Mouse (Mus musculus) frontal cortex, postnatal 36 days (tissue): ENCODE results near the gene Rufy3.

Experiments used
- DNase-seq, 2 experiments: peaks; one replicate each; pipeline ENCODE4 v3.0.0; 2022; ENCODE audit warnings: low spot score in 2 of 2

Gene Rufy3

GRCm38 (mm10) chr5:88629125-88629524 lies 64.3 kb downstream of the Rufy3 start:
- DNase-seq: no peak

DNA sequence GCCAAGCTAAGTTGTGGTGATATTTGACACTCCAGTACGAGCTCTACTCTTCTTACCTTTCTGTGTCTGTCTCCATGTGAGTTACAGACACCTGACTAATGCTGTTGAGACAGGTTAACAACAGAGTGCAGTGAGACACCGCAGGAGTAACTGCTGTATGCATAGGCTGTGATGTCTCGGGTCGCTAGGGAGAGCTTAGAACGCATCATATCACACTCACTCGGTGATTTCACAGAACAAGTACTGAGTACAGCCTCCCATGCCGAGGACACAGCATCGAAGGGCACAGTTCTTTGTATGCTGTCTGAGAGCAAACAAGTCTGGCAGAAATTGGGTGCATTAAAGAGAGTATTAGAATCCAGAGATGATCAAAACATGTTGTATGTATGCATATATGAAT lies 65.1 kb downstream of the Rufy3 start:
- DNase-seq: no peak

DNA sequence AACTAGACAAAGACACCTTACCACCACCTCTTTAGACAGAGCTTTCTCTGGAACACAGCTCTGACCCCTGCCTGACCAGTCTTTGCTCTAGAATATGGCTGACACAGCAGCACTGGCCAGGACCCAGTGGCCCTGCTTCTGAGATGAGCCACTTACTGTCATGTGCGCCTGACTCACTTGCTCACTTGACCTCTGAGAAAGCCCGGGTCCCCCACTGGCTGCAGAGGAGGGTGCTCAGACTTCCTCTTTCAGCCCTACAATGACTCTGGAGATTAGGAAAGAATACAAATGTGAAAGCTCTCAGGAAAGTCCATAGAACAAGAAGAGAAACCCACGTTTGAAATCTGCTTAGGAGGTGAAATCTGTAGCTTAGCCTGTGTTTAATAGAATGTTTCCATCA lies 66.0 kb downstream of the Rufy3 start:
- DNase-seq: no peak

- no peak for DNase-seq
Measured at GRCm38 (mm10) chr5:88631545-88631944, 66.7 kb downstream of the Rufy3 start.

DNA sequence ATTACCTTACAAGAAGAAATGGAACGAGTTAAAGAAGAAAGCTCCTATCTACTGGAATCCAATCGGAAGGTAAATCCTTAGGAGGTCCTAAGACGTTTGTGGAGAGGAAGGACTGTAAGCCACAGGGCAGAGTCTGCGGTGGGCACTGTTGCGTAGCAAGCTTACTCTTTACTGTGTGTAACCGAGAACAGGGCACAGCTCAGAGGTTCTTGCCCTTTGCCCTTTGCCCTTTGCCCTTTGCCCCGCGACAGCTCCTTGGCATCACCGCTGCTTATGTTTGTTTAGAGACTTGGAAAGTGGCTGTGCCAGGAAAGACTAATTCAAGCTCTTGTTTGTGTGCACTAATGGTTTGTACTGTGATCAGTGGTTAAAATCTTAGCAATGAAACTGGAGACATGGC lies 67.6 kb downstream of the Rufy3 start:
- DNase-seq: no peak

DNA sequence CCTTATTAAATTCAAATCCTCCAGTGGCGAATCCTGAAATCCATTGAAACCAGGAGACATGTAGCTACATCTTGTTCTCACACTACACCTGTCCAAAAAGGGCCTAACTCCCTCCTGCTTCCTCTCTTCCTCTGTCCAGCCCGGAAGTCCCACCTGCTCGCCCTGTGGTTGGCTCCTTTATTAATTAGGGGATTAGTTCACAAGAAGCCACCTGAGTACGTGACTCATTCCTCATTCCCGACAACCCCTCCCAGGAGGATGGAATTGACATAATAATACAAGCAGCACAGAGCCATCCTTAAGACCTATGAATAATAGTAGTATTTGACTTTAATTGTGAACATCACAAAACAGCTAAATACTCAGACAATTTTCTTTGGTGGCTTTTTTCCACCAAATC lies 69.2 kb downstream of the Rufy3 start:
- DNase-seq: no peak

DNA sequence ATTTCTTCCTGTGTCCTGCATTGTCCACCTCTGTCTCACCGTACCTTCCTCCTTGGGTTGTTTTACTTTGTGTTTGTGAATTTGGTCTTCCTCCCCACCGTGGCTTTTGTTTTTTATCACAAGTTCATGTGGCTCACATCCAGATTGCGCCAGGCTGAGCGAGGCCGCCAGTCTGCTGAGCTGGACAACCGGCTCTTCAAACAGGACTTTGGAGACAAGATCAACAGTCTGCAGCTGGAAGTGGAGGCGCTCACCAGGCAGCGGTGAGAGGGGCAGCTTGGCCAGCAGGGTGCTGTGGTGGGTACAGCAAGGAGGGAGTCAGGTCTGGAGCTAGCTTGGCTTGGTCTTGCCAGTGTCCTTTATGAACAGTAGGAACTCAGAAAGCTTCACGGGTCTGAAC lies 77.9 kb downstream of the Rufy3 start:
- no peak for DNase-seq

- no peak for DNase-seq
Measured at GRCm38 (mm10) chr5:88643491-88643890, 78.7 kb downstream of the Rufy3 start.

DNA sequence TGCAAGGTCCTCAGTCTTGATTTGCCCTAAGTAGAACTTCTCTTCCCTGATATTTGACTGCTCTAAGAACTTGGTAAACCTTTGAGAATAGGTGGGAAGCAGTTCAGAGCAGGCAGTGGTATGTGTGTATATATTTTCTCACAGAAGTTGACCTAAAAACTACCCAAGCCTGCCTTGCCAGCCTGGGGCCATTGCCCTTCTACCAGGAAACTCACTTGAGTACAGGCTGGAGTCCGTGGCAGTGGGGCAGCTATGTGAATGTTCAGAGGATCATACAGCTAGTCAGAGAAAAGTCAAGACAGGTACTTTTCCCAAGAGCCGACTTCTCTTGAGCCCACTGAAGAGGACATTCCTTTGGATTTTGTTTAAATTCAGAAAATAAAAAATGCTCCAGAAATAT lies 80.1 kb downstream of the Rufy3 start:
- no peak for DNase-seq

- no peak for DNase-seq
Measured at GRCm38 (mm10) chr5:88645405-88645804, 80.6 kb downstream of the Rufy3 start.

DNA sequence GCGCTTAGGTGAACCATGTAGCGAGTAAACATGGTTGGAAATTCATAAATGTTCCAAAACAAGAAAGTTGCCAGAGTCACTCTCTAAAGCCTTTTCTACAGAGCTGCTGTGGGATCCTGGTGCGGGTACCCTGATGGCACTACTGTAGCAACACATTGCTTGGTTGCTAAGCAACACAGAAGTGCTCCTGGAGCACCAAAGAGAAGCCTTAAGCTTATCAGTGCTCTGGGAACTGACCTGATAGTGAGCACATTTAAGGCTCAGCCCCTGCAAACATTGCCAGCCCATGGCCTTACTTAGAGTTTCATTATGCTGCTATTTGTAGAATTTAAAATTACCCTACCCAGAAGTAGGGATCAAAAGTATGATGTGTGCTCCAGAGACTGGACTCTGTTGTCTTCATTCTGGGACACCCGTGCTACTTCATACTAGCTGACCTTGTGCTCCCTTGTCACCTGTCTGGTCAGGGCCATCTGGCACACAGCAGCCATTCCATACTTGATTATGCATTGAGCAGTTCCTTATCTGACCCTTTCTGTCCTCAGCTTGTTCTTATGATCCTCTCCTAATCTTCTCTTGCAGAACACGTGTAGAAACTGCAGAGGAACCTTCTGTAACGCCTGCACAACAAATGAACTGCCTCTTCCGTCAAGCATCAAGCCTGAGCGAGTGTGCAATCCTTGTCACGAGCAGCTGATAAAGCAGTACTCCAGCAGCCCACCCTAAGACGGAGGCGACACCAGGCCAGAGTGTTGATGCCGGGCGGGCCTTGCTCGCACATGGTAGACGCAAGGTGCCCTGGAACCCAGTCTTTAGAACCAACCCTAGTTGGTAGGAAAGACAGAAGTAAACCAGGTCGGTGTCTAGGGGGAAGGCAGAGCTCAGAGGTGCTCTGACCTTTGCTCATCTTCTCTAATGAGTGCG lies 84.7 kb downstream of the Rufy3 start:
- DNase-seq: no peak

- no peak for DNase-seq
Measured at GRCm38 (mm10) chr5:88652589-88652988, 87.7 kb downstream of the Rufy3 start.

DNA sequence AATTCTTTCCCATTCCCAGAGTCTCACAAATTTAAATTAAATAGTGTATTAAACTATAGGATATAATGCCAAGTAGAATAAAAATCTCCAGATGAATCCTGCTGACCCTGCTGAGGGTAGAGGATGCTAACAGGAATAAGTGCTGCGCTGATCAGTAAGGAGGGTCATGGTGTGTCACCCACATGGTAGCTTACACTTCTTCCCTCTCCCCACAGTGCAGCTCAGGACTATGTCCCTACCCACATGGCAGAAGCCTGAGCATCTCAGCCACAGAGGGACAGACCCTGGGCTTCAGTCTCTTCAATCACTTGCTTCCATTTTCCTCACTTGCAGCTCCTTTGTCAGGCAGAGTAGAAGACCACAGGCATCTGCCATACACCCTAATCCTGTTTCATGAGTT lies 93.0 kb downstream of the Rufy3 start:
- DNase-seq: no peak

DNA sequence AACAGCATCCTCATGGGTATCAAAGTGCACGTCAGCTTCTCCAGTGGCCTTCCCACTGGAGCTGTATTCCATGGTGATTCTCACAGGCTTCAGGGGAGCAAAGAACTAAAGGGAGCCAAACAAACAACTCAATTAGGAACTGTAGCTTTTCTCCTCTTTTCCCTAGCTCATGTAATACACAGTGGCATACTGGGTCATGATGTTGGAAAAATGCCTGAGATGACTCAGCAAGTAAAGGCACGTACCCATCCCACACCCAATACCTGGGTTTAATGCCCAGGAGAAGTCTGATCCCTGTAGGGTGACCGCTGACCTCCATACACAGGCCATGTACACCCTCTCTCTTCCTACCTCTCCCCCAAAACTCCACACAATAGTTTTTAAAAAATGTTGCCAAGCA lies 98.3 kb downstream of the Rufy3 start:
- no peak for DNase-seq

GRCm38 (mm10) chr5:88663875-88664274 lies 99.0 kb downstream of the Rufy3 start:
- no peak for DNase-seq

GRCm38 (mm10) chr5:88674703-88675442 lies 110.0 kb downstream of the Rufy3 start:
- DNase-seq: peak in 1 of 2 experiments; percentile 37

- peak; percentile 85 to 87 for DNase-seq
Measured at GRCm38 (mm10) chr5:88675443-88676387, 110.9 kb downstream of the Rufy3 start, which contains the start of gene Grsf1. Gene Grsf1 (minus strand): TSS chr5:88676171.

GRCm38 (mm10) chr5:88678929-88679328 lies 114.1 kb downstream of the Rufy3 start:
- DNase-seq: no peak

GRCm38 (mm10) chr5:88679341-88679740 lies 114.5 kb downstream of the Rufy3 start:
- DNase-seq: no peak

- no peak for DNase-seq
Measured at GRCm38 (mm10) chr5:88680567-88680966, 115.7 kb downstream of the Rufy3 start.

DNA sequence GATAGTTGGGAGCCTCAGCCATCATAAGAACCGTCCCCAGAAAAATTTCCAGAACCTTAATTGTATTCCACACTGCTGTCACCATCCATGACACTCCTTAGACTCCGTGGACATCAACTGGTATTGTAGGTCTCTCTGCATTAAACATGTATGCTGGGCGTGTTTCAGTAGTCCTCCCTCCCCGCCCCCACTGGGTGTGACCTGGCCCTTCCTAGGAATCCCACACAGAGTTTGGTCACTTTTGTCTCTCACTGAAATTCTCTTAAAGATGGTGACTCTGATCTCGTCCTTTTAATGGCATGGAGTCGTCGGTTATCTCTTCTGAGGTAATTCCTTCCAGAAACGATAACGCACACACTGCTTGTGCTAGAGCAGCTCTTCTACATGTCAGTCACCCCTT lies 118.9 kb downstream of the Rufy3 start:
- DNase-seq: no peak

GRCm38 (mm10) chr5:88684226-88684625 lies 119.4 kb downstream of the Rufy3 start:
- no peak for DNase-seq
